Mouse (Mus musculus) hindlimb bud, embryonic 11.5 days (tissue): ENCODE measurements around the gene Cybc1.
A peak's percentile ranks its signal among the peaks of the same experiment; 100 is the strongest.

Experiments
- DNase-seq: peaks from one replicate; pipeline ENCODE4 v3.0.0-alpha.2; 2012; ENCODE audit warnings: low read depth, low spot score; ENCODE audit errors: extremely low spot score

Cybc1 gene

GRCm38 (mm10) chr11:121229018-121229439 is at the start of gene Cybc1:
Gene Cybc1, minus strand, starts transcription at chr11:121229322.
- DNase-seq, result no peak

- no peak for DNase-seq
Observed at GRCm38 (mm10) chr11:121278011-121278410, 48.9 kb upstream of the Cybc1 start.

- no peak for DNase-seq
Observed at GRCm38 (mm10) chr11:121277516-121277915, 48.4 kb upstream of the Cybc1 start.

- no peak for DNase-seq
Observed at GRCm38 (mm10) chr11:121261074-121261473, 32.0 kb upstream of the Cybc1 start.

- DNase-seq, result no peak
Observed at GRCm38 (mm10) chr11:121260211-121260906, 31.2 kb upstream of the Cybc1 start.

GRCm38 (mm10) chr11:121259160-121260100 is 30.3 kb upstream of the Cybc1 start, which contains the start of gene Foxk2:
Gene Foxk2, plus strand, starts transcription at chr11:121259990.
- DNase-seq, result no peak

GRCm38 (mm10) chr11:121250196-121250595 is 21.1 kb upstream of the Cybc1 start:
- DNase-seq, result no peak

GRCm38 (mm10) chr11:121239669-121240068 is 10.5 kb upstream of the Cybc1 start:
- DNase-seq, result no peak

- no peak for DNase-seq
Observed at GRCm38 (mm10) chr11:121237345-121238128, 8.4 kb upstream of the Cybc1 start.

GRCm38 (mm10) chr11:121236564-121237344 is 7.6 kb upstream of the Cybc1 start, which contains the start of gene Narf:
Gene Narf, plus strand, starts transcription at chr11:121237253.
- DNase-seq, result peak; percentile 93

GRCm38 (mm10) chr11:121235475-121236238 is 6.5 kb upstream of the Cybc1 start:
- no peak for DNase-seq

- no peak for DNase-seq
Observed at GRCm38 (mm10) chr11:121232706-121233105, 3.6 kb upstream of the Cybc1 start.

- no peak for DNase-seq
Observed at GRCm38 (mm10) chr11:121231628-121232291, 2.6 kb upstream of the Cybc1 start.

- DNase-seq, result no peak
Observed at GRCm38 (mm10) chr11:121231191-121231590, 2.1 kb upstream of the Cybc1 start.

- DNase-seq, result no peak
Observed at GRCm38 (mm10) chr11:121228129-121229017, 749 bp downstream of the Cybc1 start.

- no peak for DNase-seq
Observed at GRCm38 (mm10) chr11:121221321-121222010, 7.7 kb downstream of the Cybc1 start.

- no peak for DNase-seq
Observed at GRCm38 (mm10) chr11:121220771-121221170, 8.4 kb downstream of the Cybc1 start.
